Mouse (Mus musculus): ENCODE data around the gene Gm11172. TPM values are rescaled to one million over a fixed set of nuclear protein-coding genes. Genes with fewer than 3 reads are reported as not detected.
A peak's percentile ranks its signal among the peaks of the same experiment; 100 is the strongest.

Gm11172 gene
- total RNA-seq (2014; fragmentation: Nextera tagmentation) (not detected in 2 replicates), total RNA-seq (2017) (not detected in 2 replicates), polyA plus RNA-seq (2012) (not detected in 2 replicates)

DNA sequence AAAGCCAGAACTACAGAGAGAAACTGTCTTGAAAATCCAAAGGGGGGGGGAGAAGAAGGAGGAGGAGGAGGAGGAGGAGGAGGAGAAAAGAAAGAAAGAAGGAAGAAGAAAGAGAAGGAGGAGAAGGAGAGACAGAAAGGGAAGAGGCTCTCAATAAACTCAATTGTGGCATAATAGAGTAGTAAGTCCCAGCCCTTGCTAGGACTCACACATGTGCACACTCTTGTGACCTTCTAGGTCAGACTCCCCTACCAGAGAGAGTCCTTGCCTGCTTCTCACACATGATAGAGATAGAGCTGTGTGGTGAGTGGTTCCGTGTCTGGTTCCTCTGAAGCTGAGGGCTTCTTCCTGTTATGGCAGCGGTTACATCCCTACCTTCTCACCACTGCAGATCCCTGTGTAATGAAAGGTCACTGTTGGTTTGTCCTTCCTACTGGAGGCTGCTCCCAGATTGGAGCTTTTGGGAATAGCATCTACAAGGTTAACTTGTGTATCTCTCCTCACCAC is at the start of gene Gm11172:
Gene Gm11172, plus strand, starts transcription at position 51 of the 507 bp plus-strand sequence.
- DNase-seq (ENCODE audit: low spot score), result no peak
- Histone ChIP-seq H3K9me3 (replicated peaks) (no peaks in the 10 kb centered on the region), H3K27me3 (ENCODE audit: insufficient read depth, low read length) (peaks cover 61% of the 10 kb centered on the region), H3K36me3 (replicated peaks) (no peaks in the 10 kb centered on the region), H3K4me1 (ENCODE audit: insufficient read depth, low read depth, low read length) (peaks cover 31% of the 10 kb centered on the region), H3K4me3 (ENCODE audit: low read depth, low read length) (no peak within 1 kb of the TSS)
- ATAC-seq (ENCODE audit: extremely low read depth, insufficient number of reproducible peaks, low FRiP score, poor library complexity, severe bottlenecking), result no peak
- TF ChIP-seq GATA2 (IDR thresholded peaks at IDR 0.05; ENCODE audit: borderline replicate concordance, low read depth, low read length), result no peak
- no peak for TF ChIP-seq POLR2AphosphoS5 (IDR thresholded peaks at IDR 0.05; ENCODE audit: insufficient replicate concordance, low read depth, low read length)
- TF ChIP-seq TAL1 (conservative IDR thresholded peaks at IDR 0.05; ENCODE audit: low read depth, low read length), result no peak
- TF ChIP-seq GATA1 (IDR thresholded peaks at IDR 0.05; ENCODE audit: borderline replicate concordance, low read length), result no peak
- TF ChIP-seq CTCF (IDR thresholded peaks at IDR 0.05; ENCODE audit: low read depth, low read length), result no peak

GRCm38 (mm10) chr16:10763540-10764264 is 49.0 kb upstream of the Gm11172 start:
- Histone ChIP-seq H3K9me3 (replicated peaks) (no peaks in the 10 kb centered on the region), H3K36me3 (replicated peaks) (no peaks in the 10 kb centered on the region), H3K4me3 (ENCODE audit: low read depth, low read length) (no peak overlapping the region), H3K4me1 (ENCODE audit: insufficient read depth, low read depth, low read length) (peaks cover 84% of the 10 kb centered on the region), H3K27me3 (ENCODE audit: insufficient read depth, low read length) (peaks cover 22% of the 10 kb centered on the region)
- no peak for ATAC-seq (ENCODE audit: extremely low read depth, insufficient number of reproducible peaks, low FRiP score, poor library complexity, severe bottlenecking)
- no peak for DNase-seq (ENCODE audit: low spot score)
- no peak for TF ChIP-seq TAL1 (conservative IDR thresholded peaks at IDR 0.05; ENCODE audit: low read depth, low read length)
- TF ChIP-seq GATA1 (IDR thresholded peaks at IDR 0.05; ENCODE audit: borderline replicate concordance, low read length), result no peak
- TF ChIP-seq GATA2 (IDR thresholded peaks at IDR 0.05; ENCODE audit: borderline replicate concordance, low read depth, low read length), result no peak

- no peaks in the 10 kb centered on the region for H3K9me3 ChIP-seq (replicated peaks)
- no peaks in the 10 kb centered on the region for H3K36me3 ChIP-seq (replicated peaks)
- DNase-seq (ENCODE audit: low spot score) (no peak), ATAC-seq (ENCODE audit: extremely low read depth, insufficient number of reproducible peaks, low FRiP score, poor library complexity, severe bottlenecking) (no peak)
- no peak for TF ChIP-seq GATA2 (IDR thresholded peaks at IDR 0.05; ENCODE audit: borderline replicate concordance, low read depth, low read length)
- no peak for TF ChIP-seq GATA1 (IDR thresholded peaks at IDR 0.05; ENCODE audit: borderline replicate concordance, low read length)
- no peak for TF ChIP-seq CTCF (IDR thresholded peaks at IDR 0.05; ENCODE audit: low read depth, low read length)
- TF ChIP-seq POLR2AphosphoS5 (IDR thresholded peaks at IDR 0.05; ENCODE audit: insufficient replicate concordance, low read depth, low read length), result no peak
- TF ChIP-seq TAL1 (conservative IDR thresholded peaks at IDR 0.05; ENCODE audit: low read depth, low read length), result no peak
- H3K4me1 ChIP-seq (ENCODE audit: insufficient read depth, low read depth, low read length), result peaks cover 84% of the 10 kb centered on the region
- H3K27me3 ChIP-seq (ENCODE audit: insufficient read depth, low read length), result peaks cover 16% of the 10 kb centered on the region
- no peak overlapping the region for H3K4me3 ChIP-seq (ENCODE audit: low read depth, low read length)
These were observed 48.4 kb upstream of the Gm11172 start for GRCm38 (mm10) chr16:10764323-10764722.

DNA sequence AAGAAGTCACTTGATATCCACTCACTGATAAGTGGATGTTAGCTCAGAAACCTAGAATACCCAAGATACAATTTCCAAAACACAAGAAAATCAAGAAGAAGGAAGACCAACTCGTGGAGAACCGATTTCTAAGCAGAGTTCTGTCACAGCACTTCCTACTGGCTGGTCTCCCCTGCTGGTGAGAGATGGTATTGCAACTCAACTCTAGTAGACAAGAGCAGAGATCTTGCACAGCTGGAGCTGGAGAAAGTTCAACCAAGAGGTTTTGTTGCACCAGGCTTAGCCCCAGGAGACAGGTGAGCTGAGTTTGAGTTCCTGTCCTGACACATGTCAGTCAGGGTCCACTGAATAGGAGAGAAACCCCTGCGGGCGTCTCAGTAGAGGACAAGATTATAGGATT is 45.6 kb upstream of the Gm11172 start:
- DNase-seq (ENCODE audit: low spot score), result no peak
- Histone ChIP-seq H3K36me3 (replicated peaks) (no peaks in the 10 kb centered on the region), H3K4me1 (ENCODE audit: insufficient read depth, low read depth, low read length) (peaks cover 89% of the 10 kb centered on the region), H3K27me3 (ENCODE audit: insufficient read depth, low read length) (peaks cover 7% of the 10 kb centered on the region; the same call in 1 of the 2 replicates), H3K9me3 (replicated peaks) (no peaks in the 10 kb centered on the region), H3K4me3 (ENCODE audit: low read depth, low read length) (no peak overlapping the region)
- no peak for TF ChIP-seq GATA1 (IDR thresholded peaks at IDR 0.05; ENCODE audit: borderline replicate concordance, low read length)
- peak; percentile 89 for TF ChIP-seq CTCF (IDR thresholded peaks at IDR 0.05; ENCODE audit: low read depth, low read length)
- ATAC-seq (ENCODE audit: extremely low read depth, insufficient number of reproducible peaks, low FRiP score, poor library complexity, severe bottlenecking), result no peak

DNA sequence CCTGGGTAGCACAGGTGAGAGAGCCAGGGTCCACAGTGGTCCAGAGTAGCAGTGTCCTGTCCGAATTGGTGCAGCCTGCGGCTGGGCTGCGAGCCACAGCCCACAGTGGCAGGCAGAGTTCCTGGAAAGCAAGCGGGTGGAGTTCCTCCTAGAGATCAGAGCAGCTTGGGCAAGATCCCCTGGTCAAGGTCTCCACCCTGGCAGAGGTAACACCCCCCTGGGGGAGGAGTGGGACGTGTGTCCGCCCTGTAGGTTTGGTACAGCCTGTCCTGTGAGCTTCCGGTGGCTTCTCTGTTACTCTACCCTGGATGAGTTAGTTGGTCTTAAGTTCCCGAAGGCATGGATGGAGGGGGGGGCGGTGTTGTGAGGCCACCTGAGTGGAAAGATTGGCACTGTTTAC is 43.9 kb upstream of the Gm11172 start:
- H3K4me3 ChIP-seq (ENCODE audit: low read depth, low read length), result peak overlapping the region; percentile 66; the same call in 1 of the 2 replicates
- peaks cover 90% of the 10 kb centered on the region for H3K4me1 ChIP-seq (ENCODE audit: insufficient read depth, low read depth, low read length)
- DNase-seq (ENCODE audit: low spot score), result peak; percentile 33
- TF ChIP-seq POLR2AphosphoS5 (IDR thresholded peaks at IDR 0.05; ENCODE audit: insufficient replicate concordance, low read depth, low read length), result no peak
- no peak for TF ChIP-seq GATA1 (IDR thresholded peaks at IDR 0.05; ENCODE audit: borderline replicate concordance, low read length)
- no peak for TF ChIP-seq CTCF (IDR thresholded peaks at IDR 0.05; ENCODE audit: low read depth, low read length)
- TF ChIP-seq TAL1 (conservative IDR thresholded peaks at IDR 0.05; ENCODE audit: low read depth, low read length), result no peak
- no peak for TF ChIP-seq GATA2 (IDR thresholded peaks at IDR 0.05; ENCODE audit: borderline replicate concordance, low read depth, low read length)
- peaks cover 3% of the 10 kb centered on the region; the same call in 1 of the 2 replicates for H3K27me3 ChIP-seq (ENCODE audit: insufficient read depth, low read length)
- H3K9me3 ChIP-seq (replicated peaks), result no peaks in the 10 kb centered on the region
- no peaks in the 10 kb centered on the region for H3K36me3 ChIP-seq (replicated peaks)
- peak; percentile 42 for ATAC-seq (ENCODE audit: extremely low read depth, insufficient number of reproducible peaks, low FRiP score, poor library complexity, severe bottlenecking)

DNA sequence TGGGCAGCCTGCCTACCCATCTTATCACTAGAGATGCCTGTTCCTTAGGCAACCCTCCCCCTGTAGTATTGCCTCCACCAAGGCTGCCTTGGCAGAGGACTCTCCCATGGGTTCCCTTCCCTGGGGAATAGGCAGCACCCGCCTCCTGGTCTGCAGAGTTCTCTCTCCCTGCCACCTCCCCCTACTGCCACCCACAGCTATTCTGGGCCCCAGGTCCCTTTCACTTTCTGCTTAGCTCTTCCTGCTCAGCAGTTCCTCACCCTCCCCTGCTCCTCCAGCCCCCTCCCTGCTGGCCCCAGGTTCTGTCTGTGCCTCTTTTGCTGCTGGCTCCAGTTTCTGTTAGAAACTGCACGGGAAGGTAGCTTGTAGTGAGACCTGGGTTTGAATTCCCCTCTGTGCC is 43.1 kb upstream of the Gm11172 start:
- H3K36me3 ChIP-seq (replicated peaks), result no peaks in the 10 kb centered on the region
- peaks cover 90% of the 10 kb centered on the region for H3K4me1 ChIP-seq (ENCODE audit: insufficient read depth, low read depth, low read length)
- H3K27me3 ChIP-seq (ENCODE audit: insufficient read depth, low read length), result peaks cover 3% of the 10 kb centered on the region; the same call in 1 of the 2 replicates
- ATAC-seq (ENCODE audit: extremely low read depth, insufficient number of reproducible peaks, low FRiP score, poor library complexity, severe bottlenecking), result no peak
- TF ChIP-seq POLR2AphosphoS5 (IDR thresholded peaks at IDR 0.05; ENCODE audit: insufficient replicate concordance, low read depth, low read length) (no peak), GATA1 (IDR thresholded peaks at IDR 0.05; ENCODE audit: borderline replicate concordance, low read length) (no peak), CTCF (IDR thresholded peaks at IDR 0.05; ENCODE audit: low read depth, low read length) (no peak), TAL1 (conservative IDR thresholded peaks at IDR 0.05; ENCODE audit: low read depth, low read length) (no peak), GATA2 (IDR thresholded peaks at IDR 0.05; ENCODE audit: borderline replicate concordance, low read depth, low read length) (no peak)
- no peaks in the 10 kb centered on the region for H3K9me3 ChIP-seq (replicated peaks)
- H3K4me3 ChIP-seq (ENCODE audit: low read depth, low read length), result peak overlapping the region; percentile 66; the same call in 1 of the 2 replicates
- DNase-seq (ENCODE audit: low spot score), result peak; percentile 51

Data from G1E (cell line).